Mouse (Mus musculus) lung, postnatal 0 days (tissue): ENCODE results near the gene Gnai3. TPM values are rescaled to one million over a fixed set of nuclear protein-coding genes. Genes with fewer than 3 reads are reported as not detected.

Experiments
- ATAC-seq: fragments of 200-750 bp; cut with Nextera tagmentation; 2 replicates; pipeline ENCODE4 v1.8.0; 2017; ENCODE audit warnings: moderate library complexity
- DNase-seq: peaks from one replicate; pipeline ENCODE4 v3.0.0-alpha.2; 2016; ENCODE audit warnings: low spot score
- H3K27ac ChIP-seq: fragments of 300-500 bp; sonication (generic); 2 replicates; pipeline ENCODE4 v1.5.1; 2014; ENCODE audit warnings: antibody characterized with exemption, mild to moderate bottlenecking, low read length, mixed read lengths
- H3K27me3 ChIP-seq: fragments of 300-500 bp; sonication (generic); replicated peaks from 2 replicates; pipeline ENCODE4 v1.6.1; 2014; ENCODE audit warnings: low read length, mixed read lengths; ENCODE audit not compliant: insufficient read depth
- H3K36me3 ChIP-seq: fragments of 300-500 bp; sonication (generic); 2 replicates; pipeline ENCODE4 v1.6.1; 2014; ENCODE audit warnings: low read length, mixed read lengths; ENCODE audit not compliant: insufficient read depth
- H3K4me1 ChIP-seq: fragments of 300-500 bp; sonication (generic); 2 replicates; pipeline ENCODE4 v1.6.1; 2014; ENCODE audit warnings: antibody characterized with exemption, low read depth, low read length, mixed read lengths; ENCODE audit not compliant: insufficient read depth
- H3K4me2 ChIP-seq: fragments of 300-500 bp; sonication (generic); replicated peaks from 2 replicates; pipeline ENCODE4 v1.6.1; 2014; ENCODE audit warnings: low read depth, mild to moderate bottlenecking, low read length, moderate library complexity, mixed read lengths
- H3K4me3 ChIP-seq: fragments of 300-500 bp; sonication (generic); 2 replicates; pipeline ENCODE4 v1.5.1; 2014; ENCODE audit warnings: low read depth, low read length
- H3K9ac ChIP-seq: fragments of 300-500 bp; sonication (generic); replicated peaks from 2 replicates; pipeline ENCODE4 v1.6.1; 2014; ENCODE audit warnings: low read depth, mild to moderate bottlenecking
- H3K9me3 ChIP-seq: fragments of 300-500 bp; sonication (generic); 2 replicates; pipeline ENCODE4 v1.6.1; 2016; ENCODE audit warnings: low read length, mixed read lengths
- CTCF ChIP-seq: IDR thresholded peaks from 2 replicates; pipeline ENCODE4 v1.5.1; 2016; ENCODE audit warnings: antibody characterized with exemption, mild to moderate bottlenecking
- EP300 ChIP-seq: IDR thresholded peaks from 2 replicates; pipeline ENCODE4 v1.6.1; 2016; ENCODE audit warnings: antibody characterized with exemption, mild to moderate bottlenecking, control low read depth
- WGBS: fragments of 180-500 bp; shearing (Covaris S2); extraction: QIAGEN DNeasy Blood & Tissue Kit; methylation state at CpG from one replicate; pipeline ENCODE4 v1.1.7; 2014; 5-methylcytosine and 5-hydroxymethylcytosine counted together
- polyA plus RNA-seq: library from polyadenylated mRNA; unstranded; fragments of >200 nt; fragmentation: Nextera tagmentation; extraction: Ambion mirVana; gene quantifications from 2 replicates; pipeline ENCODE4 v1.2.1, GENCODE M21; 2015

Gnai3 gene
- polyA plus RNA-seq, 1 experiment from 2014 or later, result 87.4 TPM

- ATAC-seq, result peak; percentile 86
Observed at GRCm38 (mm10) chr3:108178756-108179715, 33.1 kb upstream of the Gnai3 start.

GRCm38 (mm10) chr3:108174672-108175531 lies 29.0 kb upstream of the Gnai3 start:
- WGBS, result 48% methylated on average over 14 of the region's 14 CpGs
- Histone ChIP-seq H3K9ac (no peak overlapping the region), H3K9me3 (no peaks in the 10 kb centered on the region), H3K27ac (no peak overlapping the region), H3K36me3 (no peaks in the 10 kb centered on the region), H3K4me1 (no peaks in the 10 kb centered on the region), H3K4me3 (no peak overlapping the region), H3K4me2 (no peak overlapping the region), H3K27me3 (no peaks in the 10 kb centered on the region; the same call in 1 of the 2 replicates)
- DNase-seq (no peak), ATAC-seq (peak; percentile 25; the same call in 1 of the 2 replicates)
- TF ChIP-seq EP300 (no peak), CTCF (no peak)

More at GRCm38 (mm10) chr3:108178756-108179715, 33.1 kb upstream of the Gnai3 start:
- Histone ChIP-seq H3K4me2 (no peak overlapping the region), H3K4me3 (no peak overlapping the region), H3K4me1 (no peaks in the 10 kb centered on the region), H3K9me3 (no peaks in the 10 kb centered on the region), H3K27ac (peak overlapping the region; percentile 23; the same call in 1 of the 2 replicates), H3K27me3 (no peaks in the 10 kb centered on the region; the same call in 1 of the 2 replicates), H3K36me3 (no peaks in the 10 kb centered on the region), H3K9ac (no peak overlapping the region)
- peak; percentile 62 for DNase-seq
- 37% methylated on average over 7 of the region's 7 CpGs for WGBS
- no peak for TF ChIP-seq EP300
- TF ChIP-seq CTCF, result peak; percentile 38

- 43% methylated on average over 3 of the region's 3 CpGs for WGBS
- H3K9ac ChIP-seq, result no peak overlapping the region
Observed at GRCm38 (mm10) chr3:108169199-108169598, 23.3 kb upstream of the Gnai3 start.

GRCm38 (mm10) chr3:108167499-108167898 lies 21.6 kb upstream of the Gnai3 start:
- H3K4me1 ChIP-seq, result no peaks in the 10 kb centered on the region
- H3K36me3 ChIP-seq, result no peaks in the 10 kb centered on the region
- 47% methylated on average over 14 of the region's 14 CpGs for WGBS
- ATAC-seq (0 out of 2 replicates have a peak, but pooled peaks have one; percentile 23), DNase-seq (no peak)
- H3K9ac ChIP-seq, result no peak overlapping the region
- H3K9me3 ChIP-seq, result no peaks in the 10 kb centered on the region
- H3K4me2 ChIP-seq, result no peak overlapping the region
- no peak overlapping the region for H3K4me3 ChIP-seq
- H3K27ac ChIP-seq, result no peak overlapping the region
- TF ChIP-seq CTCF (no peak), EP300 (no peak)
- no peaks in the 10 kb centered on the region for H3K27me3 ChIP-seq

More at GRCm38 (mm10) chr3:108169199-108169598, 23.3 kb upstream of the Gnai3 start:
- DNase-seq, result no peak
- Histone ChIP-seq H3K9me3 (no peaks in the 10 kb centered on the region), H3K27ac (no peak overlapping the region), H3K4me3 (no peak overlapping the region), H3K27me3 (no peaks in the 10 kb centered on the region; the same call in 1 of the 2 replicates), H3K36me3 (no peaks in the 10 kb centered on the region), H3K4me1 (no peaks in the 10 kb centered on the region), H3K4me2 (no peak overlapping the region)
- ATAC-seq, result no peak
- TF ChIP-seq EP300 (no peak), CTCF (no peak)

GRCm38 (mm10) chr3:108166486-108167211 lies 20.7 kb upstream of the Gnai3 start:
- Histone ChIP-seq H3K9ac (no peak overlapping the region), H3K27ac (no peak overlapping the region), H3K9me3 (no peaks in the 10 kb centered on the region), H3K4me1 (no peaks in the 10 kb centered on the region), H3K4me3 (no peak overlapping the region), H3K27me3 (no peaks in the 10 kb centered on the region), H3K4me2 (no peak overlapping the region), H3K36me3 (no peaks in the 10 kb centered on the region)
- TF ChIP-seq EP300, result no peak
- TF ChIP-seq CTCF, result peak; percentile 61
- DNase-seq (peak; percentile 86), ATAC-seq (peak; percentile 78)
- WGBS, result 19% methylated on average over 9 of the region's 11 CpGs
